Mouse (Mus musculus): ENCODE measurements at regions not wholly inside any gene's neighbourhood (a gene's known extent, or its start where the extent isn't known, plus 50 kb on each side); places are given as distances from the start of the nearest gene placed in this dataset.

GRCm38 (mm10) chr11:113026994-113027393, 245.0 kb downstream of the Sox9 start:
- peak in 1 of 2 experiments; percentile 15 for DNase-seq (ENCODE audit: low spot score in 2 of 2)

- DNase-seq (ENCODE audit: low spot score in 2 of 2), result no peak
Observed at GRCm38 (mm10) chr11:113028235-113028919, 246.4 kb downstream of the Sox9 start.

- DNase-seq (ENCODE audit: low spot score in 2 of 2), result no peak
Observed at GRCm38 (mm10) chr11:113031405-113031804, 249.4 kb downstream of the Sox9 start.

GRCm38 (mm10) chr11:113032487-113033228, 250.6 kb downstream of the Sox9 start:
- DNase-seq (ENCODE audit: low spot score in 2 of 2), result no peak

- DNase-seq (ENCODE audit: low spot score in 2 of 2), result no peak
Observed at GRCm38 (mm10) chr11:113034911-113035310, 252.9 kb downstream of the Sox9 start.

GRCm38 (mm10) chr11:113037736-113038135, 255.7 kb downstream of the Sox9 start:
- no peak for DNase-seq (ENCODE audit: low spot score in 2 of 2)

GRCm38 (mm10) chr11:113042710-113043109, 260.7 kb downstream of the Sox9 start:
- no peak for DNase-seq (ENCODE audit: low spot score in 2 of 2)

- DNase-seq (ENCODE audit: low spot score in 2 of 2), result no peak
Observed at GRCm38 (mm10) chr11:113046200-113047051, 264.4 kb downstream of the Sox9 start.

- DNase-seq (ENCODE audit: low spot score in 2 of 2), result no peak
Observed at GRCm38 (mm10) chr11:113048158-113048557, 266.1 kb downstream of the Sox9 start.

- DNase-seq (ENCODE audit: low spot score in 2 of 2), result no peak
Observed at GRCm38 (mm10) chr11:113049593-113049992, 267.6 kb downstream of the Sox9 start.

- DNase-seq (ENCODE audit: low spot score in 2 of 2), result no peak
Observed at GRCm38 (mm10) chr11:113052536-113052935, 270.5 kb downstream of the Sox9 start.

GRCm38 (mm10) chr11:113056042-113056632, 274.1 kb downstream of the Sox9 start:
- DNase-seq (ENCODE audit: low spot score in 2 of 2), result peak in 1 of 2 experiments; percentile 40

GRCm38 (mm10) chr11:113056824-113057223, 274.8 kb downstream of the Sox9 start:
- no peak for DNase-seq (ENCODE audit: low spot score in 2 of 2)

- no peak for DNase-seq (ENCODE audit: low spot score in 2 of 2)
Observed at GRCm38 (mm10) chr11:113070365-113070764, 288.3 kb downstream of the Sox9 start.

- DNase-seq (ENCODE audit: low spot score in 2 of 2), result no peak
Observed at GRCm38 (mm10) chr11:113071942-113072341, 289.9 kb downstream of the Sox9 start.

GRCm38 (mm10) chr11:113074328-113074727, 292.3 kb downstream of the Sox9 start:
- no peak for DNase-seq (ENCODE audit: low spot score in 2 of 2)

GRCm38 (mm10) chr11:113076371-113076770, 294.3 kb downstream of the Sox9 start:
- no peak for DNase-seq (ENCODE audit: low spot score in 2 of 2)

GRCm38 (mm10) chr11:113080311-113080710, 298.3 kb downstream of the Sox9 start:
- no peak for DNase-seq (ENCODE audit: low spot score in 2 of 2)

- DNase-seq (ENCODE audit: low spot score in 2 of 2), result no peak
Observed at GRCm38 (mm10) chr11:113084442-113084841, 302.4 kb downstream of the Sox9 start.

- no peak for DNase-seq (ENCODE audit: low spot score in 2 of 2)
Observed at GRCm38 (mm10) chr11:113085556-113085955, 303.5 kb downstream of the Sox9 start.

- no peak for DNase-seq (ENCODE audit: low spot score in 2 of 2)
Observed at GRCm38 (mm10) chr11:113087084-113087483, 305.1 kb downstream of the Sox9 start.
